Mouse (Mus musculus): ENCODE data around the gene Ankrd44.

Ankrd44 gene

DNA sequence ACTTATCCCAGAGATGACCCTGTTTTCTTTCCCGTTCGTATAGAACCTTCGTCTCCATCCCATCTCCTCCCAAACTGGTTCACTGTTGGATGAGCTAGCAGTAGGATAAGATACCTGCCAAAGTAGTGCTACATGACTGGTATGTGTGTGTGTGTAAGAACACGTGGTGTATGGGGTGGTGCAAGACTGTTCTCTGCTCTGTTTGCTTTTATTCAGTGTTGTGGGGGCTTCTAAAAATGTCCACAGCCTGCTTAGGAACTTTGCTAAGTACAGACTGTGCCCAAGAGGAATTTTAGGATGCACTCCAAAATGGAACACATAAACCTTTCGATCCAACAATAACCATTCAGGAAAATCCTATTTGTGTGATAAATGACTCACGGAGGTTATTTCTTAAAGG is 209.3 kb downstream of the Ankrd44 start:
- DNase-seq (ENCODE audit: extremely low read depth, low read depth, low spot score): no peak

DNA sequence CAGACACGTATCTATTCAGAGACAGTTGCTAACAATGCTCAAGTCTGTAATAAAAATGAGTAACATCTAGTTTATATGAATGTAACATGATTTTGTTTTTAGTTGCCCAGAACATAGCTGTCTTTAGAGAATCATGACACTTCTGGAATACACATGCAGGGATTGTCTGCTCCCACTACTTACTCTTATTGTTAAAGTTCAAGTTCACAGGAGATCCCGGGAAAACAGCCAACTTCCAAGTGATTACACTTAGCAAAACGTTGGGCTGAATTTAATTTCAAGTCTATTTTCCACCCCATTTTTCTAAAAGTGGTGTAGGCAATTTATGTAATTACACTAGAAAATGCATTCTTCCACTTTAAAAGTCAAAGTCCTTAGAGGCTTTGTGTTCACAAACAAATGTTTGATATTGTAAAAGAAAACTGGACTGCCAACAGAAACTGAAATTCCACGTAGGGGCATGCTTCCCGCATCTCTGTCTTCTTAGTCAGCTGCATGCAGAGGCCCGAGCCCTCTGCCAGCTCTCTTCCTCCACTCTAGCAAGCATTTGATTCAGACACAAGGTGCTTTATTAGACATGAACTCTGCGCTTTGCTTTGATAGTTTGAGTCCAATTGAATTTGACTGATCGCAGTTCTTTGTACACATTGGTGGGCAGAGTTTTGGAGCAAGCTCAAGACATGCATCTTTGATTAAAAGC is 211.0 kb downstream of the Ankrd44 start:
- no peak for DNase-seq (ENCODE audit: extremely low read depth, low read depth, low spot score)

DNA sequence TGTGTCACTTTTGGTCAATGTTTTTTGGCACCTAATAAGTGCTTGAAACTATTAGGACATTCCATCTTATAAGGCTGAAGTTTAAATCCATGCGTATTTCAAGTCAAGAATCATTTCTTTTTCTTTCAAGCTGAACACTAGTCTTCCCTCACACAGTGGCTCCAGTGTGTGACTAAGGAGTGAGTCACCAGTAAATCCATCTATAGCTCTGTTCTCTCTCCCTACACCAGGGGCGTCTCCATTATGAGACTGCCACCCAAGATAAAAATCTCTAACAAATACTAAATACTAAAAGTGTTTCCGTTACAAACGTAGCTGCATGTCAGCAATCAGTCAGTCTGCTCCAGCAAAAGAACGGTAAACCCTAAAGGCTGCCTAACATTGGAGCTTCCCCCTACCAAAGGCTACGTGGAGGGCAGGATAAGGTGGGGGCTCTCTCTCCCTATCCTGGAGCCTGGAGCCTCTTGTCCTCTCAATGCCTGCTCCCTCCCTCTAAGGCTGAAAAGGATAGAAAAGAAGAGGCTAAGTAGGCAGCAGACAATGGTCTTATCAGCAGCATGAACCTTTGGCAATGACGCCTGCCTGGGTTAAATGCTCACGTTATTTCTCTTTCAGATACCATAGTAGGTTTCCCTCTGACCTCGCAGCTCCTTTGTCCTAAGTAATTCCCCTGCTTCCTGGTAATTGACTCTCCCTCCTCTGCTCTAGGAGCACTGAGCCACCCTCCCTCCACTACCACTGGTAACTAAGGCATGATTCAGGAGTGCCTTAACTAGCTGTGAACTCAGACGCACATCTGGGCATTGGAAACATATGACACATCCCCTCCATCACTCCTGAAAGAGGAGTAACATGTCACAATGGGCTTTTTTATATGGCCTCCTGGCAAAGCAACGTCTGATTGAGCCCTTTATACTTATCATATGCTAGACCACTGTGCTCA is 212.7 kb downstream of the Ankrd44 start:
- DNase-seq (ENCODE audit: extremely low read depth, low read depth, low spot score): no peak

DNA sequence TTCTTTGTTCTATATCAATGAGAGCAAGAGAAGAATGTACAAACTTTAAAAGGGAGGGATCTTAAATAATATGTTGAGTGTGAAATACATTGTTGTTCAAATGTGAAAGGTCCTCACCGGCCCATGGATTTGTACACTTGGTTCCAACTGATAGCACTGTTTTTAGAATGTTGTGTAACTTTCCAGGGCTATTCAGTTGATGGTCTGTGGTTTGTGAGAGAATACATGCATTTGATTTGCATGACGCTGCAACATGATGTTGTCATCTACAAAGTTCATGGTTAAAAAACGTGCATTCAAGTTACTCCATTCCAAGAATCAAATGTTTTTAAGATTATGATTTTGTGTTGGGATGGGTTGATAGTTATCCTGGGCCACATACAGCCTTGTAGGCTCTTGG is 214.6 kb downstream of the Ankrd44 start:
- no peak for DNase-seq (ENCODE audit: extremely low read depth, low read depth, low spot score)

DNA sequence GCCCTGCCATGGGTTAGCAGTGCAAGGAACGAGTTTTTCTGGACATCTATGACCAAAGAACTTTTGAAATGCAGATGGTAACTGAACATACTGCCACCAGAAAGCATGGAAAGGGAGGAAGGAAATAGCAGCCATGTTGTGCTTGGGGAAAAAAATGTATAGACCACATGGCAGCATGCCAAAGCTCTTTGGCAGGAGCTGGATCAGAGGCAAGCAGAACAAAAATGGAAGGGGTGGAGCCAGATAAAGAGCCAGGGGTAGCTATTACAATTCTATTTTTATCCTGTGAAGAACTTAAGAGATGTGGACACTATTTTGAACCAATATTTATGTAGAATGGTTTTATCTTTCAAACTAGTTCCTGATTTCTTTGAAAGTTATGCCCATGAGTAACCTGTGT is 215.6 kb downstream of the Ankrd44 start:
- no peak for DNase-seq (ENCODE audit: extremely low read depth, low read depth, low spot score)

DNA sequence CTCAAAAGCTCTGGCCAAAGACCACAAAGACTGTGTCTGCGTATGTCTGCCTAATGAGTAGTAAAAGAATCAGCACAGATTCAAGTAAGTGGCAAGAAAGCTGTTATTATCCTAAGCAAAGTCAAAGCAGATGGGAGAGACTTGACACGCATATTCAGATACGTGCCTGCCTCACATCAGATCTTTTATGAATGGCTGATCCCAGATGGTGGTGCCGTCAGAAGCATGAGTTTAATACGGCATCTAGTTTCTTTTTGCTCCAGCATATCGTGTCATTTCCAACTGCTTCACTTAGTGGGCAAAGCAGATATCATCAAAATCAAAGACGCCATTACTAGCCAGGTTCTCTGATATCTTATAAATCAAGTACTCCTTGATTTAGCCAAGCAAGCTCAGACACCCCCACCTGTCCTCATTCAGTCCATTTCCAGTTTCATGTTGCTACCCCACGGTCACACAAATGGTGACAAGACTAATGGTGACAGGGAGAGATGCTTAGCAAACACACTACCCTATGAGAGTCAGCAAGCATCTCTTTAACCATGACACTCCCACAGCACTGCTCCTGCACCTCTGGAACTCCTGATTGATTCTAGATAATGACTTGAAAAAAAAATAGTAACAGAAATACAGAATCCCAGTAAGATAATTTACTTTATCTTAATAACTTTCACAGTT is 218.2 kb downstream of the Ankrd44 start:
- no peak for DNase-seq (ENCODE audit: extremely low read depth, low read depth, low spot score)

DNA sequence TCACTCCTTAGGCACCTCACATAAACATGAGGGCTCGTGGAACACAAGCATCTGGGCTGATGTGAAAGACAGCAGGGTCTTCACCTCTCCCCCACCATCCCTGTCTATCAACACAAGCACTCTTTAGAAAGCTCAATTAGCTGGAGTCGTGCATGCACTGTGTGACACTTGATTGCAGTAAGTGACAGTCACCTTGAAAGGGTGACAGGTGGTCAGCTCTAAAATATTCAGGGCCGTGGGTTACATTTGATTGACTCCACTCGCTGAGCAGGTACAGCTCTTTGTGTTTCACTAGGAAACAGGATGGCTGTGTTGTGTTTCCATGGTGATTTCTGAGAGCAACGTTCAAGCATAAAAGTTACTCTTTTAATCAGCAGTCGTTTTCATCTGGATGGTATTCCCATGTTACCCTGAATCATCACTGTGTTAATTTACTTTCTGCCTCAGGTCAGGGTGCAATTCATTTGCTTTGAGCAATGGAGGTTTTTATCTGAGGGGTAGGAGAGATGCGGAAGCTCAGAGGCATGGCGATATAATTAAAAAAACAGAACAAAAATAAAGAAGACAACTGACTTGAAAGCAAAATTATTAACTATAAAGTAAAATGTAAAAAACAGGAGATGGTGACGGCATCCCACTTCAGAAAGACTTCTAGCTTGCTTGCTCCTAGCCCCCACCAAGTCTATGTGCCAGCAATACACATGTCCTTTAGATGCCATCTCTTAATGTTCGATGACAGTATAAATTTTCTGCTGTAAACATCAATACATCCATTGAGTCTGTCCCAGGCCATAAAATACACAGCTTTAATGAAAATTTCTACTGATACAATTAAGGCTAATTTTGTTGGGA is 218.9 kb downstream of the Ankrd44 start:
- no peak for DNase-seq (ENCODE audit: extremely low read depth, low read depth, low spot score)

DNA sequence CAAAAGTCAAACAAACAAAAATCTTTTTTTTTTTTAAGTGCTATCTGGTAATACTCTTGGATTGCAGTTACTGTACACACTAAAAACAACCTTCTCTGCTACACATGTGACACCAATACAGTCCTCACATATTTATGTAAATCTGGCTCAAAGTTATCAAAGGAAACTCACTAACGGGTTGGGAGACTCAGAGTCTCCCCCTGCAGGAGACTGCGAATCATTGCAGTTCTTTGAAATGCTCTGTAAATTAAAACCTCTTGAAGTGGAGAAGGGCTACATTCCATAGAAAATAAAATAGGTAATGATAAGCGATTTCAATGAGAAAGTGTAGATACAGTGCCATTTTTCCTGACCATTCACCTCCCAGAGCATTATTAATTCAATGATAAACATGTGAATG is 219.6 kb downstream of the Ankrd44 start:
- DNase-seq (ENCODE audit: extremely low read depth, low read depth, low spot score): no peak

DNA sequence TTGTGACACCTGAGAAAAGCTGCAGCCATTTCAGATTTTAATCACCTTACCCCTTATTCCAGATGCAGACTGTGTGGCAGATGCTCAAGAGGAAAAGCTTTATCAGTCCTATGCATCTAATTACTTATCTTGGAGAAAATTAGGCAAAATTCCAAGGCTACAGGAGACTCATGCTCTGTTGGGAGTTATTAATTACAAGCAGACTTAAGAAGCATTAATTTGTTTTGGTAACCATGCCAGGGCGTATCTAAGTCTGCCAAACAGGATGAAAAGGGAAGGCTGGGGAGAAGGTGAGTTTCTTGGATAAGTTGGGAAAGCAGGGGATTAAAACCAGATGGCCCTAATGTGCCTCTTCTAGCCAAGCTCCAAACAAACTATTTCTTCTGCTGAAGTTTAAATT is 222.7 kb downstream of the Ankrd44 start:
- peak; percentile 87 for DNase-seq (ENCODE audit: extremely low read depth, low read depth, low spot score)

DNA sequence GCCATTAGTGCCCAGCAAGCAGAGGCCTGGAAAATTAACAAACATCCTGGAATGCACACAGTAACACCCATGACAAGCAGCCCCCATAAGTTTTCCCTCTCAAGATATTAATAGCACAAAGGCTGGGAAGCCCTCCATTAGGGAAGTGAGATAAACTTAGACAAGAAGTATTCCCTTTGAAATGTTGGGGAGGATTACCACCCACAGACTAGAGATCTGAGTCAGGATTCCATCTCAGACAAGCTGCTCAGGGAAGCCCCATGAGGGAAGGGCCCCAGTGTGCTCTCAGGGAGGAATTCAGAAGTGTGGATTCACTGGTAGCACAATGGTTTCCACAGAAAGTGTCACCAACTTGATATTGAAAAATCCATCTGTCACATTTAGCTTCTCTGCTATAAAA is 223.3 kb downstream of the Ankrd44 start:
- DNase-seq (ENCODE audit: extremely low read depth, low read depth, low spot score): no peak

DNA sequence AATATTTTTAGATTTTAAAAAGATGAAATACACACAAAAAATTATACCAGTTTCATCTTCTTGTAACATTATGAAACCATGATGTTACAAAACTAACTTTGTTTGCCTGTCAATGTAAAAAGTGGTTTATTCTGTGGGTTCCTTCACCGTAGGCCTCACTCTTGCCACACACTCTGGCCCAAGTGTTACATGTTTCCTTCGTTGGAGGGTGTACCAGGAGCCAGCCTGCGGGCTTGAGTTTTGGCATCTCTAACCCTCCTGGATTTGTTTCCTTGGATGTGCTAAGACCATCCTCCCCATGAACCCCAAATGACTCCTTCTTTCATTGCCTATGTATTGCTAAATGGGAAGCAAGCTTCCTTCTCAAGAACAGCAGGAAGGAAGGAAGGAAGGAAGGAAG is 230.8 kb downstream of the Ankrd44 start:
- DNase-seq (ENCODE audit: extremely low read depth, low read depth, low spot score): peak; percentile 97

DNA sequence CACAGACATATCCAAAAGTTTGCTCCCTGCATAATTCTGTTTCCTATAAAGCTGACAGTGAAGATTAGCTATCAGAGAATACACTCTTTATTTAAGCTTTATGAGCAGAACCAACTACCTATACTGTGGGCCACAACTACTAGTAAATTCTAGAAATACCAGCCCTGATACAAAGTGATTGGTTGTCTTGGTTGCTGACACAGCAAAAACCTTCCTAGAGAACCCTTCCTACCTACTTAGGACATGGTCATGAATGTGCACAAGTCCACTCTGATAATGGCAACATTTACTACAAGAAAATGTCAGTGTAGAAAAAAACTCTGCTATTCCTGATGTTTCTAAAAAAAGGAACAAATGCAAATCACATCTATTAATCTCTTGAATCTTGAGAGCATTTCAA is 234.4 kb downstream of the Ankrd44 start:
- no peak for DNase-seq (ENCODE audit: extremely low read depth, low read depth, low spot score)

DNA sequence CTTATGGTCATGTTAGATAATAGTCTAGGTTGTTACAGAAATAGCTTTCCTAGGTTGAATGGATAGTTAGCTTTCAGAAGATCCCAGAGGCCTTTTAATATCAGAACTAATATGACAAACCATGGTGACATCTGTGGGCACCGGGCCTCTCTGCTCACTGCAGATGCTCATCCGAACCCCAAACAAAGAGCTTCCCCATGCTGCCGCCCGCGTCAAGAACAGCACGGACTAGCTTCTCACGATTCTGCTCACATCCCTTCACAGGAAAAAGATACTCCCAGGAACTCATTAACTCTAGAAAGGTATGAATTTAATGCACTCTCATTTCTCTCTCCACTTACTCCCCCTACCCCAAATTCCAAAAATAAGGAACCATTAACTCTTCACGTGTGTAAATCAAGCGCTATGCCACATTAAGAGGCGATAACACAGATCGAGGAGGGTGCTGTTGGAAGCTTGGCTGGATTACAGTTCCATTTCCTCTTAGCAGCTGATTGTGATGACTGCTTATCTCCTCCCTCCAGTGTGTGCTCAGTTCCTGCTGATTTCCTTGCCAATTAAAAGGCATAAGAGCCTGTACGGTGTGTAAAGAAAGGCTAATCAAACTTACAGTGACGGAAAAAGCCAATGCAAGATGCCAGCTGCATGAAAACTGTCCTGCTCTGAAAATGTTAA is 235.8 kb downstream of the Ankrd44 start:
- no peak for DNase-seq (ENCODE audit: extremely low read depth, low read depth, low spot score)

DNA sequence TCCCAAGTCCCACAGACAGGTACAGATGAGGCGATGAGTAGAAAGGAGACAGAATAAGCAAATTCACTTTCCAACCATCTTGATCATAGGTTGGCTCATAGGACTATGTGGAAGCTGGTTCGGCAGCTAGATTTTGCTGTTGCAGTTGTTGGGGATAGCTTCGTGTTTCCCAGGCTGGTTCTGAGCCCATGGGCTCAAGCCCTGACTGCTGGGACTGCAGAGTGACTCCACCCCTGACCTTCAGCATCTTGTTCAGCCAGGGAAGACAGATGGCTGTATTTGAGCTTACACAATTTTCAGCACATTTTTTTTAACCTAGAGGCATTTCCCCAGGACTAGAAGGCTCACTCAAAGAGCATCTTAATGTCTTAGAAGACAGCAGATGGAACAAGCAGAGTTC is 237.7 kb downstream of the Ankrd44 start:
- DNase-seq (ENCODE audit: extremely low read depth, low read depth, low spot score): no peak

DNA sequence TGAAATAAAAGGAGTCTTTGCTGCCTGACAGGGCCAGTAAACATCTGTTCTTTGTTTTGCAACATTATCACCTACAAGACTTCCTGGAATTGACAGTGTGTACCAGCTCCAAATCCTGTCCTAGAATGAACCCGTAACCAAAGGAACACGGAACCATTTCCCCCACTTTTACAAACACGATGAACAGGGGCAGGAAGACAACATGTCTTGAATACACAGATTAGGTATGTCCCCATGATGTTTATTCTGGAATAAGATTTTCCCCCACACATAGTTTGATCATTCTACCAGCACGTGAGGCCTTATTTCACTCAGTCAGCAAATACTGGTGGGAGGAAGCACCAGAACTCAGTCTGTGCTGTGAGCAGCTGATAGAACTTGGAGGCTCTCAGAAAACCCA is 241.9 kb downstream of the Ankrd44 start:
- peak; percentile 31 for DNase-seq (ENCODE audit: extremely low read depth, low read depth, low spot score)

DNA sequence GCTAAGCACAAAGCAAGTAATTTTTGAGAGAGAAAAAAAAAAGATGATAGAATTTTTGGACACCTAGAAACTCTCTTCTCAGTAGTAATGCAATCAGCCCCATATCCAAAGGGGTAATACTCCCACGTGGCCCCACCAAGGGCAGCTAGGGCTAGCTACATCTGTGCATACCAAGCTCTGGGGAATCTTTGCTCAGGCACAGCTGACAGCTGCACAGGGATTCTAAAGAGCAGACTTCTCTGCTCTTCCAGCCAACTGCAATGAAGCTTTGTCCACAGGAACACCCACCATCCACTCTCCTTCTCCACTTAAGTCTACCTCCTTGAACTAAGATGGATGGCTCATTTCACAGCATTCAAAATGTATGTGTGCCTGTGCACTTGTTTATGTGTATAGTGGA is 246.6 kb downstream of the Ankrd44 start:
- DNase-seq (ENCODE audit: extremely low read depth, low read depth, low spot score): no peak

DNA sequence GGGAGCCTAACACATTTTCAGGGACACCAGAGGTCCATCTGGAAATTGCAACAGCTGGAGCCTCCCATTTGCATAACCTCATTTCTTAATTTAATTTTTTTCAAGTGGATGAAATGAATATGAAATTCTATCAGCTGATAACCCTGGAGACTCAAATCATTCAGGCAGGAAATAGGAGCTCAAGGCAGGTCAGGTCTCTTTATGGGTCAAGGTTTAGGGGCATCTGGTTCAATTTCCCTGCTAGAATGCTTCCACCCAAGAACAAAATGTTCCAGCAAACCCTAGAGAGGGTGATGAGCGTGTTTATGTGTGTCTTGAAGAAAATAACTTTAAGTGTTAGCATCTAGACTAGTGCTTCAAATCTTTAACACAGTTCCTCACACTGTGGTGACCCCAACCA is 248.2 kb downstream of the Ankrd44 start:
- no peak for DNase-seq (ENCODE audit: extremely low read depth, low read depth, low spot score)

DNA sequence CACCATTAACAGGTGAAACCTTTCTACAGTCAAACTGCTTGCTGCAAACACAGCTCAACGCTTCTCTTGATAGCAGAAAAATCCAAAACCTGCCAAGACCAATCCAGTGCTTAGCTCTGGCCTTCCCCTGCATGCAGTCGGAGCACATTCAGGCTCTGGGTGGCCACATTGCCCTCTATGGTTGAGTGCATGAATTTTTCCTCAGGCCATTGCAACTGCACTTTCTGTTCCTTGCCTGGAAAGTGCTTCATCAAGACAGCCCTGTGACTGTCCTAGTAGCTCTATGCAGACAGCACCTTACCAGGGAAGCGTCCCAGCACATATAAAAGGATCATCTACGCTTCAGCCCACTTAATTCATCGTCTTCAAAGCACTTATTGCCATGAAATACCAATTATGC is 250.7 kb downstream of the Ankrd44 start:
- no peak for DNase-seq (ENCODE audit: extremely low read depth, low read depth, low spot score)

DNA sequence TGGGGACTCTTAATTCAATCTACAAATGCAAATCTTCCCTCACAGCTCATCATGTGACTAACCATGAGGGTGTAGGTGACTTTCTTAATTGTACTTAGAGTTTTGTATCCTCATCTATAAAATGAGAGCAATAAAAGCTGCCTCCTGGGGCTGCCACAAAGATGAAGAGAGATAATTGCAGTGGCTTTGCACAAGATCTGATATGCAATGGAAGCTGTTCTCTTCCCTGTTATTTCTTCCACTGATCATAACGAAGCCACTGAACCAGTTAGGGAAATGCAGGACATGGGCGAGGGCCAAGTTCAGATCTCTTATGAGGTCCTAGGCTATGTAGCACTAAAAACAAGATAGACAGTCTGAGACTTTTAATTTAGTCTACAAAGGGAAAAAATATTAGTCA is 258.2 kb downstream of the Ankrd44 start:
- peak; percentile 63 for DNase-seq (ENCODE audit: extremely low read depth, low read depth, low spot score)
